Mouse (Mus musculus) c-Kit-positive CD71-negative TER-119-negative erythroid progenitor cells, embryonic 14.5 days (primary cell): ENCODE measurements around the gene Ralb.

Experiments used
- DNase-seq: peaks from one replicate; pipeline ENCODE4 v3.0.0-alpha.2; 2013; ENCODE audit warnings: low read depth

Ralb gene

DNA sequence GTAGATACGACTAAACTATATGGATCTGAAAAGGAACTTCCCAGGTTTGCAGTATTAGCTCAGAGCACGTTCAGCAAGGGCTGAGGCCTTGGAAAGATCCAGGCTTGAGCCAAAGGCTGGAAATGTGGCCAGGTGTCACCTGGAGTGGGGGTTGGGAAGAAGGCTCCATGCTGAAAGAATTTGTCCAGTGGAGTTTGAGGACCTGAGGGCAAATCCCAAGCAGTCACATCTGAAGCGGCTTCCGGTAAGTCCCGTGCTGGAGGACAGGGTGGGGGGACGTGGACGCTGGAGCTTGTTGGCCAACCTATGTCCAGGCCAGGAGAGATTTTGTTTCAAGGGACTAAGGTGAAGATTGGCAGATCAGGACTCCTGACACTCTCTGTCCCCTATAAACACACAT lies 19.2 kb upstream of the Ralb start:
- no peak for DNase-seq

DNA sequence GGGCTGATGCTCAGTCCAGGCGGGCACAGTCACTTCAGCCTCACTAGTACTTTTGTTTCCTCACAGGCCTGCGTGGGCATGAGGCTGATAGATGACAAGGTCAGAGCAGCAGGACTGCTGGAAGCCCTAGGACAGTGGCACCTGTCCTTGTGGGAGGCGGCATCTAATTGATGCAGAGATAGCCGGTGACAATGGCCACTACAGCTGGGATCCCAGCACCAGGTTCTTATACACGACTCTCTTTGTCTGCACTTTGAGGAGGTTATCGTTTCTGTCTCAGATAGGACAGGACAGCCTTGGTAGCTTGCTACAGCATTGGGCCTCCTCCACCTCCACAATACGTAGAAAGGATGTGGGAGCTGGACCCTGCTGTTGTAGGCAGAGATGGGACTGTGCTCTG lies 18.8 kb upstream of the Ralb start:
- no peak for DNase-seq

DNA sequence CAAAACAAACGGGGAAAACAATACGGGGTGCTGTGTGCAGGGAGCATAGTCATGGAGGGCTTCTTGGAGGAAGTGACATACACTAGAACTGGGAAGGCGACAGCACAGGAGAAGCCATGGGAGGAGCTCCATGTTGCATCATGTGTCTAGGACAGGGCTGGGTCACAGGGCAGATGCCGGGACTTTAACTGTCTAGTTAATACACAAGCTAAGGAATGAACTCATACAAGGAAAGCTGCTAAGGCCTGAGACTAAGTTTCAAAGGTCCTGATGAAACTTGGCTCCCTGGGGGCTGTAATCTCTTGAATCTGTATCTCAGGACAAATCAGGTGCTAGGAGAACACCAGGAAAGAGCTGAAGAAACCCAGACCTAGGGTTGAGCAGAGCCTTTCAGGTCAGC lies 18.1 kb upstream of the Ralb start:
- no peak for DNase-seq

DNA sequence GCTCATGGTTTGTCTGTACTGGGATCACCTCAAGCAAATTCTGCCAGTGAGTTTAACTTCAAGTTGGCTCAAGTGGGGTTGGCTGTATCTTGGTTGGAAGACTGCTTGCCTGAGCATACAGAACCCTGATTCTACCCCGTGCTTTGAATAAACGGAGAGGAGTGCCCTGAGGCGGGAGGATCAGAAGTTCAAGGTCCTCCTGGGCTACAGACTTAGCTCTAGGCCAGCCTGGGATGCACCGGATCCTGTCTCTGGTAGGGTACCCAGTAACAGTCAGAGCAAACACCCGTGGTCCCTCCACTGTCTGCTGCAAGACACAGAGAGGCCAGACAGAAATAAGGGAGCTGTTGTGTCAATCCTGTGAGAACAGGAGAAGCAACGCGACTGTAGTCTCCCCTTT lies 17.1 kb upstream of the Ralb start:
- no peak for DNase-seq

DNA sequence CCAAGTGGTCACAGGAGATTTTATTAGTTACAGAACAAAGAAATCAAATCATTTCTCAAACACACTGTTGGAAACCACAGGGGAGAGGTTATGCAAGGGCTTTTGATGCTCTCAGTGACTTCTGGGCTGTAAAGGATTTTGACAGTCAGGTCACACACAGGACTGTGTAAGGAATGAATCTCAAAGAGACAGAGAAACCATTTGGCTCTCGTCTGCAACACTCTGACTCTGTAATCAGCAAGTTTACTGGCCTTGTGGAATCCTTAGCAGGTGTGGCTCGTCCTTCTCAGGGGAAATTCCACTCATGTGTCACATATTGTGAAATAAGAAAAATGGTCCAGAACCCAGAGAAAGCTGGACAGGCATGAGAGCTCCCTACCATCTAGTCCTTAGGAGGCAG lies 16.4 kb upstream of the Ralb start:
- no peak for DNase-seq

DNA sequence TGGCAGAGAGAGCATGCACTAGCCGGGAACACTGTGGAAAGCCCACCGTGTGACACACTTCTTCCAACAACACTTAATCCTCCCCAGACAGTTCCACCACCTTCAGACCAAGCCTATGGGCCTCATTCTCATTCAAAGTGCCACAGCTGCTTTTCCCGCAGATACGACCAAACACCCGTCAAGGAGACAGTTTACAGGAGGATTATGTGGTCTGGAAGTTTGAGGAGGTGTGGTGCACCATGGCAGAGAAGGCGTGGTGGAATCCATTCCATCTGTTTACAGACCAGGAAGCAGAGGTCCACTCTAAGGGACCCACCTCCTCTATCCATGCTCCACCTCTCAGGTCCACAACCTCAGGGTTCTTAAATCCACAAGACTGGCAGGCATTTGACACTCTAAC lies 14.7 kb upstream of the Ralb start:
- DNase-seq, result no peak

DNA sequence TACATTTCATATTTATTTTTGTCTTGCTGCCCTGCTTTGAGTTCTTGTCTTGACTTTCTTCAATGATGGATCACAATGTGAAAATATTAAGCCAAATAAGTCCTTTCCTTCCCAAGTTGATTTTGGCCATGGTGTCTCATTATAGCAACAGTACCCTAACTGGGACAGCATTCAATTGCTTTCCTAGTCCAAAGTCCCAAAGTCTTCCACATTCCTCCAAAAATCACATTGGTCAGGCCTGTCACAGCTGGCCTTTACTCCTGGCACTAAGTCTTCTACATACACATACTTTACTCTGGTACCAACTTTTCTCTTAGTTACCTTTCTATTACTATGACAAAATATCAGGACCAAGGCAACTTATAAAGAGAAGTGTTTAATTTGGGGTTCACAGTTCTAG lies 14.2 kb upstream of the Ralb start:
- no peak for DNase-seq

DNA sequence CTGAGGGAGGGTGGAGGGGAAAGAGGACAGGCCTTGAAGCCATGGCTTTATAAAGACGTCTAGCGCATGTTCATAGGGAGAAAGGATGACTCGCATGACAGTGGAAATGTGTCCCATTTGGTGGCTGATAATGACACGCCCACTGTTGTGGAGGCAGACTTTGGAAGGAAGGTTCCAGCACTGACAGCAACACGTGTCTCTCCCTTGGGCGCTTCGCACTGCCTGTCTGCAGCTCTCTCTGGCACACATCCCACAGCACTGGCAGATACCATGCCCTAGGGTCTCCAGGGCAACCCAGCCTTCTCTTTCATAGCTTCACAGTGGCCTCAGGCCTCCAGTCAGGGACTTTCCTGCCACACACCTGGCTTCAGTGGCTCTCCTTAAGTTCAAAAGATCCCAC lies 13.5 kb upstream of the Ralb start:
- DNase-seq, result no peak

DNA sequence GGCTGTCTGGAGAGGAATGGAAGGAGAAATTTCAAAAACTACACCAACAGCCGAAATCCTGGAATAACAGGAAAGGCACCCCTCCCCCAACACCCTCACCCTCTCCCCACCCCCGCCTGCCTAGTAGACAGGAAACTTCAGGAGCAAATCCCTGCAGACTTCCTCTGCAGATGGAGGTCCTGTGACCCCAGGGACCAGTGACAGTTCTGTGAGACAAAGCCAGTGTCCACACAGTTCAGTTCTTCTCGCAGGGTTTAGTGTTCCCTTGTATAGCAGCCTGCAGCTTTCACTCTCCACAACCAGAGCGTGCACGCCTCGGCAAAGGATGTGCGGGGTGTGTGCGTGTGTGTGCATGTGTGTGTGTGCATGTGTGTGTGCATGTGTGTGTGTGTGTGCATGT lies 6.3 kb upstream of the Ralb start:
- no peak for DNase-seq

DNA sequence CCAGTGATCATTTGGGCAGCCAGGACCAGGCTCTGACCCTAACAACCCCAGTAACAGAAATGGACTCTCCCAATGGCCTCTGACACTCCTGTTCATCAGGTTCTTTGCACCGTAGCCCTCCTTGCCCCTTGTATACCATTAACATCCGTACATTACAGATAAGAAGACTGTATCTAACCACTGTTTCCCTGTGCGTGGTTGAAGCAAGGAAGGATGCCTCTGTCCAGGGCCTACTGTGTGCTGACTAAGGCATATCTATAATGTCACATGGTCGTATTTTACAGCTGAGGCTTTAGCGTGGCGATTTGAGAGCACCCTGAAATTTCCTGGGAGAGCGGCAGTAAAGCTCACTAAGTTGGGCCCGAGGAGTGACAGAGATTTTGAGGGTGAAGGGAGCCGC lies 5.8 kb upstream of the Ralb start:
- no peak for DNase-seq

DNA sequence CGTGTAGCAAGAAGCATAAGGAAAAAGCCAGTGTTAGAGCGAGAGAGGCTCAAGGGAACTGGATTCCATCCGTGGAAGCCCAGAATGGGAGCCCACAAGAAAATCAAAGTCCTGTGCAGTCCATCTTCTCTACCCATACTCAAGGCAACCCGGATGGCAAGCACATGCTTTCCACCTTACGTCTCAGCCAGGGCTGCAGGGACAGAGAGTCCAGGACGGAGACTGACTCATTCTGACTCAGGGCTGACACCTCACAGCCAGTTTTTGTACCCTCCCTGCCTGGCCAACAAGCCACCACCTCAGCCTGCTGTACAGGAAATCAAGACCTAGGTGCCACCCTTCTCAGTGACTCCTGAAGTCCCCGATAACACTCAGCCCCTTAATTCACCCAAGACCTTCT lies 4.9 kb upstream of the Ralb start:
- DNase-seq, result no peak

DNA sequence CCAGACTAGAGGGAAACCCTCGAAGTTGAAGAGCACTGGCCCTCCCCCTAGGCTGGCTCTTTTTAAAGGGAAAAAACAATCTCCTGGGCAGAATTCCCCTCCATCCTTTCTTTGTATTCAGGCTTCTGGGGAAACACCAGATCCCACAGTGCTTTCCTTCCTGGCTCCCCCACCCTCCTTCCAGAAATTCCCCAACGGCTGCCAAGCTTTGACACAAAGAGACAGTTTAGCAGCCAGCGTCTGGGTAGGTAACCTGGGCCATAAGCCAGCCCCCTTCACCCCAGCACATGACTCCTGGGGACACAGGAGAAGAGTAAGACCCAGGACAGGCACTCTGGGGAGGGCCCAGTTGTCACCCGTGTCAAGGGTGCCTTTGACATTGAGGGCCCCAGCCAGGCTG lies 4.0 kb upstream of the Ralb start:
- DNase-seq, result no peak

DNA sequence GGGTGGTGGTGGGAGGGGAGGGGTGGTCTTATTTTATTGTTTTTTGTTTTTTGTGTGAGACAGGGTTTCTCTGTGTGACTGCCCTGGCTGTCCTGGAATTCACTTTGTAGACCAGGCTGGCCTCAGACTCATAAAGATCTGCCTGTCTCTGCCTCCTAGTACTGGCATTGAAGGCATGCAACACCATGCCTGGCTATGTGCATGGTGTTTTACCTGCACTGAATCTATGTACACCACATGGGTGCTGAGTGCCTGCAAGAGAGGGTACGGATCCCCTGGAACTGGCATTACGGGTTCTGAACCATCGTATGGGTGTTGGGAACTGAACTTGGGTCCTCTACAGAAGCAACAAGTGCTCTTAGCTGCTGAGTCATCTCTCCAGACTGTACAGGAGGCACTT lies 1.4 kb upstream of the Ralb start:
- DNase-seq, result no peak

DNA sequence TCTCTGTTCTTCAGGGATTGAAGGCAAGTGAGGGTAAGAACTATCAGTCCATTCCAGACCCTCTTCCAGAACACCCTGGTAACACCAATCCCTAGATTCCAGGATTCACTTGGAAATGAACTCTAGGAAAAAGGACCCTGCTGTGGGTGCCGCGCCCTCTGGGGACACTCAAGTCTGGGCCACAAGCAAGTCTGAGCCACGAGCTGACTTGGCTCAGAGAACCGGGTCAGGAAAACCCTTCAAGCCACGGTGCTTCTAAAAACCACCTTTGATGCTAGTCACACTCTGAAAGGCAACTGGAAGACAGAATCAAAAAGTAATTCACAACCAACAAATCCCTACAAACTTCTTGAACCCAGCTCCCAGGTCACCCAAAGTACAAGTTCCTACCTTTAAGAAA lies 786 bp downstream of the Ralb start:
- no peak for DNase-seq

DNA sequence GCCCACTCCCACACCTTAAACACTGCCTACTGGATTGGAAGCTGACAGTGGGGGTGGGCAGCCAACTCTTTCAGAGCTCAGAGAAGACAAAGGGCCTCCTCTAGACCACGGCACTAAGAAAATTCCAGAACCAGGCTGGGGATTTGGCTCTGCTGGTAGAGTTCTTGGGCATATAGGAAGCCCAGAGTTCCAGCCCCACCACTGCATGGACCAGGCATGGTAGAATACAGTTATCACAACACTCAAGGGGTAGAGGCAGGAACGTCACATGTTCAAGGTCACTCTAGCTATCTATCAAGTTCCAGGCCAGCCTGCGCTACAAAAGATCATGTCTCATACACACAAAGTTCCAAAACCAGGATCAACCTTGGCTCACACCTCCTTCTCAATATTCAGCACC lies 1.4 kb downstream of the Ralb start:
- no peak for DNase-seq

DNA sequence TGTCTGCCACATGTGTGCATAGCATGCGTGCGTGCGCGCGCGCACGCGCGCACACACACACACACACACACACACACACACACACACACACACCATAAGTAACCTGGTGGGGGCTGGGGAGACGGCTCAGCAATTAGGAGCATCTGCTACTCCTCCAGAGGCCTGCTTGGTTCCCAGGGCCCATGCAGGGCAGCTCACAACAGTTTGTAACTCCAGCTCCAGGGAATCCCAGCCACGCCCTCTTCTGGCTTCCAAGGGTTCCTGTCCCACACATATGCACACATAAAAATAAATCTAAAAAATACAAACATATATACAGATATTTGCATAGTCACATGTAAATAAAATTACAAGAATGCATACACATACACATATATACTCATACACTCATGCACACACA lies 1.9 kb downstream of the Ralb start:
- DNase-seq, result no peak

DNA sequence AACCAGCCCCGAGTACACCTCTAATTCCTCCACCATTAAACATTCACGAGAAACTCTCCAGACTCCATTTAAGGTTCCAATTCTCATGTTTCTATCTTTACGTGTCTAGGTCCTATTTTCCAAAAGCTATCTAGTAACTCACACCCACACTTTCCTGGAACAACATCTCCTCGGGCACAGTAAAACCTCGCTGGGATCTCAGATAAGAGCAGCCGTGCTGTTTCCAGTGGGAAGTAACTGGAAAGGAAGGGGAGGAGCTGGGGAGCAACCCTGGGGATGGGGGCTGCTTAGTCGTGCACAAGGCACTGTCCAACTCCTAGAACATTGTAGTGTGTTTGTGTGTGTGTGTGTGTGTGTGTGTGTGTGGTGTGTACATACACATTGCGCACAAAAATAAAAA lies 2.7 kb downstream of the Ralb start:
- no peak for DNase-seq

DNA sequence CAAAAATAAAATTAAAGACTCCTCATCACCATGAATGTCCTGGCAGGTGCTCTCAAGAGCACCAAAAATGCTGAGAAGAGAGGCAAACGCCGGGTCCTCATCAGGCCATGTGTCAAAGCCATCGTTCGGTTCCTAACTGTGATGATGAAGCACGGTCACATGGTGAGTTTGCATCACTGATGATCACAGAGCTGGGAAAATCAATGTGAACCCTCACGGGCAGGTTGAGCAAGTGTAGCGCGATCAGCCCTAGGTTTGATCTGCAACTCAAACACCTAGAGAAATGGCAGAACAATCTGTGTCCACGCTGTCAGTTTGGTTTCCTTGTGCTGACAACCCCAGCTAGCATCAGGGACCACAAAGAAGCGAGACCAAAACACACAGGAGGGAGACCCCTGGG lies 5.1 kb downstream of the Ralb start:
- no peak for DNase-seq

DNA sequence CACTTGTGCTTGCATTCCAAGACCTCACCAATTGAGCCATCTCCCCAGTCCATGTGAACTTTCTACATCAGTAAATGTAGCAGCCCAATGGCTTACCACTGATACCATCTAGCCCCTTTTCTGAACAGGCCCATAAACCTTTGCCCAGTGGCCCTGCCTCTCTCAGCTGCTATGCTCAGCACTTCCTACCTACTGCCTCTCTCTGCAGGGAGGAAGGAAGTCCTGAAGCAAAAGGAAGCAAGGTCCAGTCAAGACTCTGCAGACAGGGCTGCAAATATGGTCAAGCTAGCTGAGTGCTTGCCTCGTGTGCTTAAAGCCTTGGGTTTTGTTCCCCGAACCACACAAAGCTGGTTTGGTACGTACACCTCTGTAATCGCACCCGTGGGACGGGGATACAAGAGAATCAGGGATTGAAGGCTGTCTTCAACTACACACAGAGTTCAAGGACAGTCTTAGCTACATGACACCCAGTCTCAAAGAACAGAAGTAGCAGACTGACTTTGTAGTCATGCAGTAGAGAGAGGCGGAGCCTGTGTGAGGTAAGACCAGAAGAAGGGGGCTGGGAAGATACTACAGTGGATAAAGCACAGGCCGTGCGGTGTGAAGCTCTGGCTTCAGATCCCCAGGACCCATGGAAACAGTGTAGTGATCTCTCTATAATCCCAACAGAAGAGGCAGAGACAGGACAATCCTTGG lies 5.9 kb downstream of the Ralb start:
- no peak for DNase-seq

DNA sequence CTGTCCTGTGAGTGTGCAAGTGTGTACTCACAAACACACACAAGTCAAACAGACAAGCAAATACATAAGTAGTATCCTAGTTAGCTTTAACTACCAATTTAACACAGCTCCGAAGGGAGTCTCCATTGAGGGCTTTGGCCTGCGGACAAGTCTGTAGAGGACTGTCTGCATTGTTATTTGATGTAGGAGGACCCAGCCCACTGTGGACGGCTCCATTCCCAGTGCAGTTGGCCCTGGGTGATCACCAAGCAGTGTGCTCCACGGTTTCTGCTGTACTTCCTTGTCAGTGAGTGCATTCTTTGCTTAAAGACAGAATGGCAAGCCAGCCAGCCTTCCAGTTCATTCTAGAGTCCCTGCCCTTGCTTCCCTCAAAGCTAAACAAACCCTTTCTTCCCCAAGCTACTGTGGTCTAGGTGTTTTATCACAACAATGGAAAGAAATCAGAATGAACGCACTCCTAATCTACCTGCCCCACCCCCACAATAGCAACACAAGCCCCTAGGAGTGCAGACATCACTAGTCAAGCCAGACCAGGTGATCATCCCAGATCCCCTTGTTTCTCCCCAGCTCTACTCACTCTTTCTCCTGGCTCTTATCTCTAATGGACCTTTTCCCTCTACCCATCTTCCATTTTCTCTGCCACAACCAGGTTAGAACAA lies 7.1 kb downstream of the Ralb start:
- DNase-seq, result no peak

DNA sequence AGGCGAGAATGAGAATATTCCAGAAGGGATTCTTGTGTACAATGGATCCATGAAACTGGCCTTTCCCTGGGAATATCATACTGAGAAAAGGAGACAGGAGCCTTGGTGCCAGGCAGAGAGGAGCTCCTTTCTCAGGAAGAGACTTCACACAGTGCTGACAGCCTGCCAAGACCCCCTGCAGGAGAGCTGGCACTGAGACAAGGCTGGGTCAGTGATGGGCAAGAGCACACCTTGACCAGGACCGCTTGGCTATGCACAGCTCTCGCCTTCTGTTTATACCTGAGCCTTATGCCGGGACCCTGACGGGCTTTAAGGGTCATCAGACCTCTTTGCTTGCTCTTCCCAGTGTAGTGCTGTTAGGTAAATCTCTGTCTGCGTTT lies 9.2 kb downstream of the Ralb start:
- no peak for DNase-seq

DNA sequence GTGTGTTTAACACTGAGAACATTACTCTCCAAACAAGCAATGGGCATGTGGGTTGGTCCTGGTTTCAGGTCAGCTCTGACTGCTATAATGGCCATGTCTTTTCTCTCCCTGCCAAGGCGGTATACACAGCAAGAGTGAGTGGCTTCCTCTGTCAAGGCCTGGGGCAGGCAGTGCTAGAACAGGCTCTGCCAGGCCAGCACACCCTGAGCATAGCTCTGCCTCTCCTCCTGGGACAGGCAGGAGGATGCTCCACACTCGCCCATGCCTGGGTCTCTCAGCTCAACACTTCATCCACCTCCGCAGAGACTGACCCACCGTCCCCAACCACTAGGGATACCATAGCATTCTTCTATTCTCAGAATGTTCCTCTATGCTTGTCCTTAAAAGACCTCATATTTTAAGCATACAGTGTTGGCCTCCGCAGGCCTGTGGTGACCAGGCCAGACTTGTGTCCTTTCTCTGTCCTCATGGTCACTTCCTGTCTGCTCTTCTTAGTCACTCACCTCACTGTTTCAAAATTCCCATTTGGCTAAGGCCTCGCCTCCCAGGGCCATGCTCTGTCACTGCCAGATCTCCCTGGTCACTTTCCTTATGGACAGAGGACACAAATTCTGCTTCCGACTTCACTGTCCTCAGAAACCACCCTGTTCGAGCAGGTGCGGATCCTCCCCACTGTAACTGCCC lies 9.7 kb downstream of the Ralb start:
- no peak for DNase-seq

DNA sequence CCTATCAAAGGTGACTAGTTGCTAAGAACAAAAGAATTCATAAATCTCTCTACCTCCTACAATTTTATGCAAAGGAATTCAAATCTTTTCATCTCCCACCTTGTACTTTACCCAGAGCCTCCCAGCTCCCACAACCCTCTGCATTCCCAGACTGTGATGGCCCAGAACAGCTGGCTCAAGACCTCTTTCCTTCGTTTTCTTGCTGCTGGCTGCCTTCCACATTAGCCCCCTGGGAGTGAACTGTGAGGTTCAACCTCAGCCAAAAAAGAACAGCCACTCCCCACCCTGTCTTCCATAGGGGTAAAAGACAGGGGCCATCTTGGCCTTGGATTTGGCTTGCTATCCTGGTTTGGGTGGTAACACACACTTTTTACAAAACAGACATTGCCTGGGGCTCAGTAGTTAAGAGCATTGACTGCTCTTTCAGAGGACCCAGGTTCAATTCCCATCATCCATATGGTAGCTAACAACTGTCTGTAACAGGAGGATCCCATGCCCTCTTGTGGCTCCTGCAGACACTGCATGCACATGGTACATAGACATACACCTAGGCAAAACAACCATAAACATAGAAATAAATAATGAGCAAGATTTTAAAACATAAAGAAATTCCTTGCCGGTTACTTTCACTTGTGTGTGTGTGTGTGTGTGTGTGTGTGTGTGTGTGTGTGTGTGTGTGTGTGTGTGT lies 10.4 kb downstream of the Ralb start:
- no peak for DNase-seq
